Mouse (Mus musculus) erythroblast, embryonic 14.5 days (primary cell): Measurements from ENCODE around the gene Nkx2-1. TPM values are rescaled to one million over a fixed set of nuclear protein-coding genes. Genes with fewer than 3 reads are reported as not detected.

ENCODE experiments used
- H3K27me3 ChIP-seq: 2 replicates; pipeline ENCODE4 v1.6.1; 2012; ENCODE audit warnings: inconsistent platforms; ENCODE audit not compliant: control insufficient read depth
- H3K36me3 ChIP-seq: 2 replicates; pipeline ENCODE4 v1.6.1; 2012; ENCODE audit warnings: mild to moderate bottlenecking, inconsistent platforms; ENCODE audit not compliant: control insufficient read depth
- H3K4me1 ChIP-seq: 2 replicates; pipeline ENCODE4 v1.6.1; 2012; ENCODE audit warnings: inconsistent platforms; ENCODE audit not compliant: control insufficient read depth
- H3K4me3 ChIP-seq: replicated peaks from 2 replicates; pipeline ENCODE3; 2012; ENCODE audit warnings: moderate library complexity, mild to moderate bottlenecking, inconsistent platforms
- H3K9me3 ChIP-seq: 2 replicates; pipeline ENCODE4 v1.6.1; 2012; ENCODE audit warnings: low read length, inconsistent platforms, mixed read lengths; ENCODE audit not compliant: control insufficient read depth
- GATA1 ChIP-seq: IDR thresholded peaks from 2 replicates; pipeline ENCODE4 v1.6.1; 2012; ENCODE audit warnings: low read length, inconsistent platforms, mixed read lengths
- TAL1 ChIP-seq: IDR thresholded peaks from 3 replicates; pipeline ENCODE4 v1.6.1; 2012; ENCODE audit warnings: low read length, inconsistent platforms, mixed read lengths
- polyA plus RNA-seq: library from polyadenylated mRNA; stranded (reverse); fragments of >175 nt; gene quantifications from 2 replicates; pipeline ENCODE4 v1.2.3, GENCODE M21; 2012

Gene Nkx2-1
- polyA plus RNA-seq, 1 experiment, result not detected

- TF ChIP-seq TAL1 (no peak), GATA1 (no peak)
- peaks cover 53% of the 10 kb centered on the region for H3K27me3 ChIP-seq
These were observed 18.5 kb downstream of the Nkx2-1 start for GRCm38 (mm10) chr12:56518221-56518620.

GRCm38 (mm10) chr12:56514831-56515230 is 21.9 kb downstream of the Nkx2-1 start:
- Histone ChIP-seq H3K4me3 (no peak overlapping the region), H3K9me3 (no peaks in the 10 kb centered on the region), H3K36me3 (no peaks in the 10 kb centered on the region), H3K27me3 (peaks cover 21% of the 10 kb centered on the region), H3K4me1 (no peaks in the 10 kb centered on the region)
- no peak for TF ChIP-seq TAL1

More at GRCm38 (mm10) chr12:56518221-56518620, 18.5 kb downstream of the Nkx2-1 start:
- Histone ChIP-seq H3K4me1 (no peaks in the 10 kb centered on the region), H3K9me3 (no peaks in the 10 kb centered on the region; the same call in 1 of the 2 replicates), H3K36me3 (no peaks in the 10 kb centered on the region), H3K4me3 (no peak overlapping the region)

- H3K27me3 ChIP-seq, result peaks cover 3% of the 10 kb centered on the region; the same call in 1 of the 2 replicates
- H3K4me1 ChIP-seq, result no peaks in the 10 kb centered on the region
- H3K4me3 ChIP-seq, result no peak overlapping the region
- no peaks in the 10 kb centered on the region for H3K36me3 ChIP-seq
- no peak for TF ChIP-seq GATA1
- no peak for TF ChIP-seq TAL1
- H3K9me3 ChIP-seq, result peaks cover 3% of the 10 kb centered on the region; the same call in 1 of the 2 replicates
These were observed 28.3 kb downstream of the Nkx2-1 start for GRCm38 (mm10) chr12:56508413-56508812.

- TF ChIP-seq GATA1, result no peak
- TF ChIP-seq TAL1, result no peak
- no peaks in the 10 kb centered on the region for H3K4me1 ChIP-seq
These were observed 49.7 kb downstream of the Nkx2-1 start for GRCm38 (mm10) chr12:56487046-56487445.

GRCm38 (mm10) chr12:56482606-56483005 is 54.1 kb downstream of the Nkx2-1 start:
- no peak overlapping the region for H3K4me3 ChIP-seq
- TF ChIP-seq TAL1, result no peak
- no peak for TF ChIP-seq GATA1
- no peaks in the 10 kb centered on the region for H3K9me3 ChIP-seq
- no peaks in the 10 kb centered on the region for H3K4me1 ChIP-seq
- H3K36me3 ChIP-seq, result no peaks in the 10 kb centered on the region
- H3K27me3 ChIP-seq, result no peaks in the 10 kb centered on the region

More at GRCm38 (mm10) chr12:56487046-56487445, 49.7 kb downstream of the Nkx2-1 start:
- Histone ChIP-seq H3K27me3 (no peaks in the 10 kb centered on the region), H3K36me3 (no peaks in the 10 kb centered on the region), H3K9me3 (no peaks in the 10 kb centered on the region), H3K4me3 (no peak overlapping the region)

Other genes starting within 250 kb of the Nkx2-1 start
- 0.24 and 0.27 TPM in 2 replicates for gene Mbip, start 191.0 kb downstream of the Nkx2-1 start, polyA plus RNA-seq
- gene Nkx2-9, start 76.4 kb upstream of the Nkx2-1 start, polyA plus RNA-seq, result not detected in 2 replicates
- gene Pax9, start 154.9 kb upstream of the Nkx2-1 start, polyA plus RNA-seq, result not detected in 2 replicates